Mouse (Mus musculus): ENCODE measurements around the gene Klhl10. TPM values are rescaled to one million over a fixed set of nuclear protein-coding genes. Genes with fewer than 3 reads are reported as not detected.

Klhl10 gene
- polyA plus RNA-seq, 2 experiments from 2014 or later: 0.16 to 0.65 TPM

- no peak for ATAC-seq
Measured at GRCm38 (mm10) chr11:100465833-100466232, 24.1 kb downstream of the Klhl10 start.

GRCm38 (mm10) chr11:100471352-100472196 lies 29.9 kb downstream of the Klhl10 start:
- ATAC-seq: no peak

- peak; percentile 93 for ATAC-seq
Measured at GRCm38 (mm10) chr11:100472197-100472934, 30.6 kb downstream of the Klhl10 start, which contains the start of gene Klhl11. Gene Klhl11 (minus strand): TSS chr11:100472741.

- peak; percentile 40 for ATAC-seq
Measured at GRCm38 (mm10) chr11:100472935-100473295, 31.2 kb downstream of the Klhl10 start.

GRCm38 (mm10) chr11:100476281-100476680 lies 34.6 kb downstream of the Klhl10 start:
- ATAC-seq: no peak

GRCm38 (mm10) chr11:100479152-100479551 lies 37.4 kb downstream of the Klhl10 start:
- ATAC-seq: no peak

- no peak for ATAC-seq
Measured at GRCm38 (mm10) chr11:100484461-100484860, 42.7 kb downstream of the Klhl10 start.

GRCm38 (mm10) chr11:100485801-100486538 lies 44.3 kb downstream of the Klhl10 start:
- ATAC-seq: no peak

- no peak for ATAC-seq
Measured at GRCm38 (mm10) chr11:100490951-100491350, 49.2 kb downstream of the Klhl10 start.

- no peak for ATAC-seq
Measured at GRCm38 (mm10) chr11:100493771-100494170, 52.1 kb downstream of the Klhl10 start.

GRCm38 (mm10) chr11:100500241-100500640 lies 58.5 kb downstream of the Klhl10 start:
- ATAC-seq: no peak

- ATAC-seq: no peak
Measured at GRCm38 (mm10) chr11:100500651-100501050, 58.9 kb downstream of the Klhl10 start.

- ATAC-seq: no peak
Measured at GRCm38 (mm10) chr11:100501321-100501720, 59.6 kb downstream of the Klhl10 start.

- no peak for ATAC-seq
Measured at GRCm38 (mm10) chr11:100504990-100505660, 63.4 kb downstream of the Klhl10 start.

- no peak for ATAC-seq
Measured at GRCm38 (mm10) chr11:100505997-100506396, 64.3 kb downstream of the Klhl10 start.

Other genes starting within 250 kb of the Klhl10 start
- gene Krt9, start 248.7 kb upstream of the Klhl10 start, polyA plus RNA-seq (2017; shearing (Covaris generic)): not detected
- not detected for gene Krt14, start 234.4 kb upstream of the Klhl10 start, polyA plus RNA-seq (2017; shearing (Covaris generic))
- gene Krt16, start 193.0 kb upstream of the Klhl10 start, polyA plus RNA-seq (2017; shearing (Covaris generic)): not detected
- 1 to 10 TPM; 1.7 to 6.4 TPM for gene Krt17, start 180.9 kb upstream of the Klhl10 start, polyA plus RNA-seq (2017; shearing (Covaris generic))
- gene Krt42, start 172.0 kb upstream of the Klhl10 start, polyA plus RNA-seq (2017; shearing (Covaris generic)): not detected
- 1,000 to 10,000 TPM; 1,870 to 3,129 TPM for gene Eif1, start 122.0 kb upstream of the Klhl10 start, polyA plus RNA-seq (2017; shearing (Covaris generic))
- gene Gast, start 107.5 kb upstream of the Klhl10 start, polyA plus RNA-seq (2017; shearing (Covaris generic)): not detected
- under 1 TPM in 1 of 2 experiments, not detected in 1; 0.50 TPM for gene Hap1, start 85.8 kb upstream of the Klhl10 start, polyA plus RNA-seq (2017; shearing (Covaris generic))
- 1 to 10 TPM in 1 of 2 experiments, under 1 TPM in 1; 0.32 to 1.9 TPM for gene Jup, start 44.2 kb upstream of the Klhl10 start, polyA plus RNA-seq (2017; shearing (Covaris generic))
- not detected for gene P3h4, start 27.1 kb upstream of the Klhl10 start, polyA plus RNA-seq (2017; shearing (Covaris generic))
- not detected for gene Fkbp10, start 26.2 kb upstream of the Klhl10 start, polyA plus RNA-seq (2017; shearing (Covaris generic))
- 100 to 1,000 TPM; 126 to 156 TPM for gene Nt5c3b, start 109 bp upstream of the Klhl10 start, polyA plus RNA-seq (2017; shearing (Covaris generic))
- gene Klhl11, start 30.8 kb downstream of the Klhl10 start, polyA plus RNA-seq (2017; shearing (Covaris generic)): 1 to 10 TPM; 2.2 to 3.0 TPM
- gene Acly, start 86.1 kb downstream of the Klhl10 start, polyA plus RNA-seq (2017; shearing (Covaris generic)): 100 to 1,000 TPM; 102 to 153 TPM
- under 1 TPM in 1 of 2 experiments, not detected in 1; 0.24 TPM for gene Ttc25, start 103.7 kb downstream of the Klhl10 start, polyA plus RNA-seq (2017; shearing (Covaris generic))
- gene Cnp, start 133.0 kb downstream of the Klhl10 start, polyA plus RNA-seq (2017; shearing (Covaris generic)): 100 to 1,000 TPM; 185 to 348 TPM
- gene Nkiras2, start 177.3 kb downstream of the Klhl10 start, polyA plus RNA-seq (2017; shearing (Covaris generic)): 10 to 100 TPM; 27.1 to 30.3 TPM
- gene Dnajc7, start 178.3 kb downstream of the Klhl10 start, polyA plus RNA-seq (2017; shearing (Covaris generic)): 100 to 1,000 TPM; 426 to 510 TPM

Measured in CD4-positive, CD25-positive, alpha-beta regulatory T cell, adult 4 months (primary cell).